Comparison of ENCODE assay signal across 1 mouse cellular context in genomic region chr15:102500479-102500878, GRCm38 (mm10).
TF ChIP-seq lines count a peak whose summit lies in the region.

No protein-coding gene starts in this region.

TF ChIP-seq in MEL, 35 proteins besides CTCF, POLR2A, EP300 and RAD21 (continued from another document):
- TF ChIP-seq POLR2AphosphoS2 (IDR thresholded peaks at IDR 0.05; ENCODE audit: low read length) (0 out of 2 replicates have a peak, but pooled peaks have one; percentile 13), UBTF (IDR thresholded peaks at IDR 0.05; ENCODE audit: borderline replicate concordance, insufficient read depth, low read depth, low read length) (no peak), E2F4 (IDR thresholded peaks at IDR 0.05; ENCODE audit: borderline replicate concordance, low read depth, low read length) (no peak), MYB (IDR thresholded peaks at IDR 0.05; ENCODE audit: low read depth, low read length) (no peak), SIN3A (IDR thresholded peaks at IDR 0.05; ENCODE audit: low read length) (no peak), MYC (IDR thresholded peaks at IDR 0.05; ENCODE audit: low read depth, low read length) (0 out of 2 replicates have a peak, but pooled peaks have one; percentile 17), NRF1 (IDR thresholded peaks at IDR 0.05; ENCODE audit: insufficient read depth, low read depth, low read length, poor library complexity, severe bottlenecking) (no peak)
